Mouse (Mus musculus) MEL (cell line): ENCODE data around the gene Zfp39. TPM values are rescaled to one million over a fixed set of nuclear protein-coding genes. Genes with fewer than 3 reads are reported as not detected.
A peak's percentile ranks its signal among the peaks of the same experiment; 100 is the strongest.

Experiments
- DNase-seq: peaks from one replicate; pipeline ENCODE4 v3.0.0; 2011; ENCODE audit warnings: low read depth, low spot score
- H3K27ac ChIP-seq: 2 replicates; pipeline ENCODE4 v1.5.1; 2012; ENCODE audit warnings: low read depth, mild to moderate bottlenecking, control low read depth, low read length, moderate library complexity; ENCODE audit not compliant: control insufficient read depth
- H3K27me3 ChIP-seq, 2 experiments: fragments of 150-350 bp in 1 of 2; sonication (generic) in 1 of 2; 2 replicates each; pipeline ENCODE4 v1.6.1; 2012; ENCODE audit warnings: low read length in 2 of 2, mild to moderate bottlenecking in 2 of 2, improper control_type of control experiment in 1 of 2, moderate library complexity in 1 of 2; ENCODE audit not compliant: insufficient read depth in 2 of 2, control insufficient read depth in 1 of 2
- H3K36me3 ChIP-seq, 2 experiments: 2 replicates each; pipeline ENCODE4 v1.6.1; 2012 to 2014; ENCODE audit warnings: low read length in 2 of 2, improper control_type of control experiment in 1 of 2, inconsistent platforms in 1 of 2, mild to moderate bottlenecking in 1 of 2; ENCODE audit not compliant: insufficient read depth in 2 of 2, control insufficient read depth in 1 of 2
- H3K4me1 ChIP-seq, 2 experiments: fragments of 150-350 bp in 1 of 2; sonication (generic) in 1 of 2; 2 replicates each; pipeline ENCODE4 v1.6.1; 2012; ENCODE audit warnings: low read length in 2 of 2, improper control_type of control experiment in 1 of 2, mild to moderate bottlenecking in 1 of 2; ENCODE audit not compliant: insufficient read depth in 2 of 2, control insufficient read depth in 1 of 2
- H3K4me3 ChIP-seq, 2 experiments: fragments of 150-350 bp in 1 of 2; sonication (generic) in 1 of 2; 2 replicates each; pipeline ENCODE4 v1.5.1; 2012; ENCODE audit warnings: low read depth in 2 of 2, low read length in 2 of 2, mild to moderate bottlenecking in 2 of 2, moderate library complexity in 2 of 2, control low read depth in 1 of 2, improper control_type of control experiment in 1 of 2; ENCODE audit not compliant: control insufficient read depth in 1 of 2, insufficient read depth in 1 of 2
- H3K79me2 ChIP-seq: 2 replicates; pipeline ENCODE4 v1.6.1; 2012; ENCODE audit warnings: mild to moderate bottlenecking, low read length, moderate library complexity; ENCODE audit not compliant: control insufficient read depth, poor library complexity, insufficient read depth
- H3K9ac ChIP-seq: 2 replicates; pipeline ENCODE4 v1.6.1; 2012; ENCODE audit warnings: low read depth, mild to moderate bottlenecking, control low read depth, low read length, moderate library complexity; ENCODE audit not compliant: control insufficient read depth, poor library complexity, severe bottlenecking
- H3K9me3 ChIP-seq: fragments of 150-350 bp; sonication (generic); replicated peaks from 2 replicates; pipeline ENCODE4 v1.6.1; 2012; ENCODE audit warnings: mild to moderate bottlenecking, low read length, improper control_type of control experiment, moderate library complexity; ENCODE audit not compliant: insufficient read depth
- BHLHE40 ChIP-seq: IDR thresholded peaks from 2 replicates; pipeline ENCODE4 v1.6.1; 2012; ENCODE audit warnings: low read depth, mild to moderate bottlenecking, inconsistent platforms, low read length, improper control_type of control experiment, borderline replicate concordance
- CHD1 ChIP-seq: IDR thresholded peaks from 2 replicates; pipeline ENCODE4 v1.6.1; 2012; ENCODE audit warnings: low read depth, mild to moderate bottlenecking, inconsistent platforms, low read length, improper control_type of control experiment
- CTCF ChIP-seq, 3 experiments: IDR thresholded peaks in 2 of 3; conservative IDR thresholded peaks in 1 of 3; 2 replicates each; pipeline ENCODE4 v1.5.1; 2011 to 2012; ENCODE audit warnings: low read length in 3 of 3, low read depth in 2 of 3, mild to moderate bottlenecking in 2 of 3, improper control_type of control experiment in 1 of 3, inconsistent platforms in 1 of 3, mixed read lengths in 1 of 3, moderate library complexity in 1 of 3; ENCODE audit not compliant: control insufficient read depth in 1 of 3, insufficient read depth in 1 of 3, poor library complexity in 1 of 3, severe bottlenecking in 1 of 3
- EP300 ChIP-seq, 2 experiments: IDR thresholded peaks; 2 replicates each; pipeline ENCODE4 v1.6.1; 2011; ENCODE audit warnings: improper control_type of control experiment in 2 of 2, low read length in 2 of 2, low read depth in 1 of 2, mild to moderate bottlenecking in 1 of 2
- GABPA ChIP-seq: IDR thresholded peaks from 2 replicates; pipeline ENCODE4 v1.6.1; 2012; ENCODE audit warnings: low read depth, mild to moderate bottlenecking, inconsistent platforms, low read length, improper control_type of control experiment, moderate library complexity
- GATA1 ChIP-seq: IDR thresholded peaks from 2 replicates; pipeline ENCODE4 v1.6.1; 2011; ENCODE audit warnings: low read depth, low read length, improper control_type of control experiment
- HCFC1 ChIP-seq: IDR thresholded peaks from 2 replicates; pipeline ENCODE4 v1.6.1; 2012; ENCODE audit warnings: low read depth, mild to moderate bottlenecking, inconsistent platforms, low read length, improper control_type of control experiment, moderate library complexity
- KAT2A ChIP-seq: conservative IDR thresholded peaks from 2 replicates; pipeline ENCODE4 v1.6.1; 2012; ENCODE audit warnings: low read depth, low read length, improper control_type of control experiment, inconsistent platforms
- MAFK ChIP-seq: IDR thresholded peaks from 2 replicates; pipeline ENCODE4 v1.6.1; 2011; ENCODE audit warnings: low read depth, mild to moderate bottlenecking, low read length, improper control_type of control experiment, borderline replicate concordance
- MAX ChIP-seq: IDR thresholded peaks from 2 replicates; pipeline ENCODE4 v1.6.1; 2011; ENCODE audit warnings: low read length, improper control_type of control experiment
- MAZ ChIP-seq: IDR thresholded peaks from 2 replicates; pipeline ENCODE4 v1.6.1; 2012; ENCODE audit warnings: low read depth, mild to moderate bottlenecking, inconsistent platforms, low read length, improper control_type of control experiment
- MEF2A ChIP-seq: IDR thresholded peaks from 2 replicates; pipeline ENCODE4 v1.6.1; 2014; ENCODE audit warnings: low read depth, mild to moderate bottlenecking, inconsistent platforms, low read length, improper control_type of control experiment; ENCODE audit not compliant: poor library complexity, insufficient replicate concordance, severe bottlenecking; ENCODE audit errors: extremely low read depth
- MXI1 ChIP-seq: IDR thresholded peaks from 2 replicates; pipeline ENCODE4 v1.6.1; 2011; ENCODE audit warnings: mild to moderate bottlenecking, low read depth, low read length, improper control_type of control experiment
- MYB ChIP-seq: IDR thresholded peaks from 2 replicates; pipeline ENCODE4 v1.6.1; 2011; ENCODE audit warnings: mild to moderate bottlenecking, low read depth, low read length, improper control_type of control experiment
- NELFE ChIP-seq: IDR thresholded peaks from 2 replicates; pipeline ENCODE4 v1.6.1; 2011; ENCODE audit warnings: low read depth, low read length, improper control_type of control experiment
- POLR2A ChIP-seq, 2 experiments: IDR thresholded peaks; 2 replicates each; pipeline ENCODE4 v1.6.1; 2011 to 2012; ENCODE audit warnings: low read length in 2 of 2, mild to moderate bottlenecking in 2 of 2, control low read depth in 1 of 2, improper control_type of control experiment in 1 of 2, low read depth in 1 of 2, moderate library complexity in 1 of 2; ENCODE audit not compliant: control insufficient read depth in 1 of 2, insufficient read depth in 1 of 2, poor library complexity in 1 of 2
- TAL1 ChIP-seq: IDR thresholded peaks from 2 replicates; pipeline ENCODE4 v1.6.1; 2012; ENCODE audit warnings: mild to moderate bottlenecking, inconsistent platforms, low read length, moderate library complexity, mixed read lengths
- UBTF ChIP-seq: IDR thresholded peaks from 2 replicates; pipeline ENCODE4 v1.6.1; 2012; ENCODE audit warnings: low read depth, mild to moderate bottlenecking, inconsistent platforms, low read length, improper control_type of control experiment, moderate library complexity, borderline replicate concordance; ENCODE audit not compliant: insufficient read depth
- ZC3H11A ChIP-seq: IDR thresholded peaks from 2 replicates; pipeline ENCODE4 v1.6.1; 2012; ENCODE audit warnings: low read depth, mild to moderate bottlenecking, inconsistent platforms, low read length, improper control_type of control experiment
- ZNF384 ChIP-seq: IDR thresholded peaks from 2 replicates; pipeline ENCODE4 v1.6.1; 2012; ENCODE audit warnings: low read depth, mild to moderate bottlenecking, inconsistent platforms, low read length, improper control_type of control experiment
- polyA plus RNA-seq, 2 experiments: library from polyadenylated mRNA; stranded (reverse) in 1 of 2; unstranded in 1 of 2; fragments of >175 nt in 1 of 2; fragments of >200 nt in 1 of 2; gene quantifications; 2 replicates each; pipeline versions ENCODE4 v1.2.1 to v1.2.4; 2012; ENCODE audit warnings: low replicate concordance in 2 of 2, low read depth in 1 of 2; ENCODE audit not compliant: insufficient read length in 2 of 2, insufficient read depth in 1 of 2, missing spikeins in 1 of 2
- total RNA-seq: library from RNA; depleted of rRNA; stranded (reverse); fragments of 300-350 nt; gene quantifications from 2 replicates; pipeline ENCODE4 v1.2.3, GENCODE M21; 2012

Gene Zfp39
- total and polyA plus RNA-seq, 3 experiments, result 5.1 to 6.0 TPM; not detected in 1

- Histone ChIP-seq H3K27ac (no peak overlapping the region), H3K79me2 (no peaks in the 10 kb centered on the region), H3K4me3 (no peak overlapping the region), H3K27me3 (no peaks in the 10 kb centered on the region), H3K4me1 (peaks cover 0 to 7% of the 10 kb centered on the region in 2 experiments; a peak in 1 of 4 replicates), H3K9ac (no peak overlapping the region)
- no peak for TF ChIP-seq ZNF384
- peak; percentile 71; the same call in 1 of the 2 replicates for TF ChIP-seq BHLHE40
- TF ChIP-seq GATA1, result peak; percentile 50
- TF ChIP-seq, all 39 proteins: peak for 2
- DNase-seq, result peak; percentile 38
- no peaks in the 10 kb centered on the region for H3K9me3 ChIP-seq
- peaks cover 4 to 14% of the 10 kb centered on the region in 2 experiments for H3K36me3 ChIP-seq
These were observed 13.5 kb downstream of the Zfp39 start for GRCm38 (mm10) chr11:58890511-58890910.

- no peak for DNase-seq
- no peak overlapping the region for H3K27ac ChIP-seq
- H3K9ac ChIP-seq, result no peak overlapping the region
- no peak overlapping the region for H3K4me3 ChIP-seq
- TF ChIP-seq GABPA (no peak), CTCF (IDR thresholded peaks at IDR 0.05 in 2 of 3, conservative IDR thresholded peaks at IDR 0.05 in 1 of 3; ENCODE audit: control insufficient read depth in 1 of 3, insufficient read depth in 1 of 3, low read depth in 2 of 3, low read length in 3 of 3, poor library complexity in 1 of 3, severe bottlenecking in 1 of 3) (no peak), MAX (no peak), POLR2A (IDR thresholded peaks at IDR 0.05; ENCODE audit: control insufficient read depth in 1 of 2, insufficient read depth in 1 of 2, low read depth in 1 of 2, low read length in 2 of 2, poor library complexity in 1 of 2) (no peak)
- H3K36me3 ChIP-seq, result peaks cover 0 to 5% of the 10 kb centered on the region in 2 experiments; a peak in 1 of 4 replicates
- H3K27me3 ChIP-seq, result no peaks in the 10 kb centered on the region
- H3K79me2 ChIP-seq, result no peaks in the 10 kb centered on the region
- no peaks in the 10 kb centered on the region for H3K9me3 ChIP-seq
- H3K4me1 ChIP-seq, result no peaks in the 10 kb centered on the region
These were observed 20.3 kb downstream of the Zfp39 start for GRCm38 (mm10) chr11:58883756-58884155.

GRCm38 (mm10) chr11:58870961-58871360, 33.1 kb downstream of the Zfp39 start:
- H3K27me3 ChIP-seq, result no peaks in the 10 kb centered on the region
- H3K79me2 ChIP-seq, result peaks cover 7% of the 10 kb centered on the region
- H3K36me3 ChIP-seq, result peaks cover 0 to 6% of the 10 kb centered on the region in 2 experiments; a peak in 2 of 4 replicates
- no peak overlapping the region for H3K4me3 ChIP-seq
- H3K4me1 ChIP-seq, result peaks cover 3 to 7% of the 10 kb centered on the region in 2 experiments
- no peak overlapping the region for H3K9ac ChIP-seq
- H3K27ac ChIP-seq, result no peak overlapping the region
- TF ChIP-seq TAL1 (no peak), KAT2A (no peak), EP300 (IDR thresholded peaks at IDR 0.05; ENCODE audit: low read depth in 1 of 2, low read length in 2 of 2) (no peak), NELFE (no peak), ZC3H11A (no peak), MAFK (no peak), MYB (no peak), MAZ (no peak), CHD1 (no peak), MEF2A (no peak), MXI1 (no peak), BHLHE40 (no peak), UBTF (no peak), GABPA (no peak), HCFC1 (no peak)
- no peak for DNase-seq
- no peaks in the 10 kb centered on the region for H3K9me3 ChIP-seq
